ENCODE assay signal across 8 mouse cellular contexts in the genomic region with DNA sequence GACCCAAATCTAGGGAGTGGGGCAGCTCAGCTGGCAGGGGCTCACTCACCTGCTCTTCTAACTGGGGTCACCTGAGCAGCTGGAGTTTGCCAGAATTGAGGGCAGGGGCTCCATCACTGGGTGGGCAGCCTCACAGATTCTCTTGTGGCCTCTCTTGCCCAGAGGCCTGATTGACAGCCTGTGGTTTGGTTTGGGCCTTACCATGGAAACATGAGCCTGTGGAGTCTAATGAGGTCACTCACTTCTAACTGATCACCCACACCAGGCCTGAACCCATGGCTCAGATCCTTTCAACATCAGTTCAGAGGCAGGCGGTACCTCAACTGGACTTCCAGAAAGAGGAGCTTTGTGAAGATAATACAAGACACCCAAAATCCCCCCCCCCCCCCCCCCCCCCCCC. TPM values are rescaled to one million over a fixed set of nuclear protein-coding genes. Genes with fewer than 3 reads are reported as not detected.
DNase-seq lines count a peak whose midpoint lies in the region; ATAC-seq and TF ChIP-seq lines count a peak whose summit lies in the region.
"Had no signal": no experiment of that assay in that cellular context is flagged by ENCODE, and none has a peak within 500 bp of the region (broad histone marks: within the 10 kb centered on the region; RNA-seq: fewer than 3 reads in every experiment).

No protein-coding gene starts in this region.

- no peaks in the 10 kb centered on the region for H3K36me3 ChIP-seq in lung, postnatal 0 days (ENCODE audit: insufficient read depth, low read length)
- H3K36me3 ChIP-seq in embryonic facial prominence, embryonic 15.5 days, result no peaks in the 10 kb centered on the region
- no peaks in the 10 kb centered on the region for H3K36me3 ChIP-seq in hindbrain, embryonic 14.5 days (replicated peaks; ENCODE audit: control insufficient read depth, insufficient read depth)
- H3K36me3 ChIP-seq: lung, embryonic 15.5 days had no signal

- no peak overlapping the region for H3K9ac ChIP-seq in lung, postnatal 0 days (replicated peaks; ENCODE audit: low read depth)
- no peak overlapping the region for H3K9ac ChIP-seq in embryonic facial prominence, embryonic 15.5 days
- no peak overlapping the region for H3K9ac ChIP-seq in hindbrain, embryonic 14.5 days
- H3K9ac ChIP-seq: lung, embryonic 15.5 days had no signal

- no peak overlapping the region for H3K4me3 ChIP-seq in lung, postnatal 0 days (ENCODE audit: low read depth, low read length)
- H3K4me3 ChIP-seq in lung, adult 2 months (replicated peaks; ENCODE audit: extremely low read depth, low read depth, low read length), result no peak overlapping the region
- no peak overlapping the region for H3K4me3 ChIP-seq in embryonic facial prominence, embryonic 15.5 days (replicated peaks)
- no peak overlapping the region for H3K4me3 ChIP-seq in hindbrain, embryonic 14.5 days (replicated peaks; ENCODE audit: low read length)
- H3K4me3 ChIP-seq: lung, embryonic 15.5 days had no signal

- peaks cover 5% of the 10 kb centered on the region; the same call in 1 of the 2 replicates for H3K4me1 ChIP-seq in lung, postnatal 0 days (ENCODE audit: insufficient read depth, low read depth, low read length)
- H3K4me1 ChIP-seq in lung, adult 2 months (ENCODE audit: control insufficient read depth, insufficient read depth, low read length), result 0 out of 2 replicates have a peak, but pooled peaks cover 3% of the 10 kb centered on the region
- peaks cover 18% of the 10 kb centered on the region for H3K4me1 ChIP-seq in embryonic facial prominence, embryonic 15.5 days
- peaks cover 15% of the 10 kb centered on the region for H3K4me1 ChIP-seq in hindbrain, embryonic 14.5 days (replicated peaks; ENCODE audit: control insufficient read depth, insufficient read depth, low read length)

- ATAC-seq in lung, postnatal 0 days, result peak; percentile 21; the same call in 1 of the 2 replicates
- ATAC-seq in embryonic facial prominence, embryonic 15.5 days (ENCODE audit: insufficient number of reproducible peaks, low FRiP score, low TSS enrichment, low read depth), result no peak
- no peak; the same call in 1 of the 2 replicates for ATAC-seq in hindbrain, embryonic 14.5 days (ENCODE audit: low FRiP score)

- no peak for DNase-seq in lung, postnatal 0 days (ENCODE audit: low spot score)
- no peak for DNase-seq in lung, adult 2 months
- DNase-seq in hindbrain, embryonic 14.5 days (ENCODE audit: low spot score), result no peak
- peak; percentile 50 for DNase-seq in retina, embryonic 14.5 days (ENCODE audit: low spot score)
- no peak for DNase-seq in right cerebral cortex, adult 2 months (ENCODE audit: low spot score in 2 of 2)
- DNase-seq in layer of hippocampus, adult 11-12 months (ENCODE audit: low spot score), result no peak

- no peak for TF ChIP-seq POLR2A in lung, adult 2 months (IDR thresholded peaks at IDR 0.05; ENCODE audit: borderline replicate concordance, extremely low read depth, low read depth, low read length)

- no peak for TF ChIP-seq EP300 in lung, postnatal 0 days (IDR thresholded peaks at IDR 0.05)

- H3K9me3 ChIP-seq in lung, postnatal 0 days (ENCODE audit: low read length), result no peaks in the 10 kb centered on the region
- no peaks in the 10 kb centered on the region for H3K9me3 ChIP-seq in embryonic facial prominence, embryonic 15.5 days (replicated peaks)
- H3K9me3 ChIP-seq in hindbrain, embryonic 14.5 days (ENCODE audit: control insufficient read depth, low read length), result no peaks in the 10 kb centered on the region
- H3K9me3 ChIP-seq: lung, embryonic 15.5 days had no signal

- peak overlapping the region; percentile 33; the same call in 1 of the 2 replicates for H3K4me2 ChIP-seq in lung, postnatal 0 days (replicated peaks; ENCODE audit: low read depth, low read length)
- 0 out of 2 replicates have a peak overlapping the region, but pooled peaks have one; percentile 19 for H3K4me2 ChIP-seq in embryonic facial prominence, embryonic 15.5 days (replicated peaks)
- H3K4me2 ChIP-seq in hindbrain, embryonic 14.5 days (replicated peaks), result no peak overlapping the region
- H3K4me2 ChIP-seq: lung, embryonic 15.5 days had no signal

- 70% methylated on average over 1 of the region's 1 CpGs for WGBS in lung, postnatal 0 days
- 69% methylated on average over 1 of the region's 1 CpGs for WGBS in lung, adult 2 months
- WGBS in embryonic facial prominence, embryonic 15.5 days, result 32% methylated on average over 1 of the region's 1 CpGs
- 22% methylated on average over 1 of the region's 1 CpGs for WGBS in hindbrain, embryonic 14.5 days

- TF ChIP-seq CTCF in lung, postnatal 0 days (IDR thresholded peaks at IDR 0.05), result no peak
- TF ChIP-seq CTCF in lung, adult 2 months (IDR thresholded peaks at IDR 0.05; ENCODE audit: insufficient read depth, low read length), result no peak

- H3K27me3 ChIP-seq in lung, postnatal 0 days (replicated peaks; ENCODE audit: insufficient read depth, low read length), result no peaks in the 10 kb centered on the region
- H3K27me3 ChIP-seq in embryonic facial prominence, embryonic 15.5 days, result no peaks in the 10 kb centered on the region
- H3K27me3 ChIP-seq in hindbrain, embryonic 14.5 days (ENCODE audit: control insufficient read depth, insufficient read depth, low read length), result no peaks in the 10 kb centered on the region
- H3K27me3 ChIP-seq: lung, embryonic 15.5 days had no signal

- H3K27ac ChIP-seq in lung, postnatal 0 days (ENCODE audit: low read length), result no peak overlapping the region
- 0 out of 2 replicates have a peak overlapping the region, but pooled peaks have one; percentile 66 for H3K27ac ChIP-seq in embryonic facial prominence, embryonic 15.5 days (replicated peaks)
- peak overlapping the region; percentile 82 for H3K27ac ChIP-seq in hindbrain, embryonic 14.5 days

RNA-seq across cellular contexts. Expression of a gene that starts 33.9 kb away (rescaled TPM):
- polyA plus RNA-seq in lung, postnatal 0 days (2015; fragmentation: Nextera tagmentation; extraction: Ambion mirVana), result 5.3 and 6.8 TPM in 2 replicates
- 3.8 and 4.0 TPM in 2 replicates for polyA plus RNA-seq in lung, adult 2 months (2012; rRNA removed)
- polyA plus RNA-seq in embryonic facial prominence, embryonic 15.5 days (2015; fragmentation: Nextera tagmentation; extraction: Ambion mirVana), result 1.2 and 2.1 TPM in 2 replicates
- polyA plus RNA-seq in hindbrain, embryonic 14.5 days (2014; fragmentation: Nextera tagmentation; extraction: Ambion mirVana), result 1.1 TPM in 2 replicates
